Comparison of ENCODE assay signal across 8 mouse cellular contexts in genomic region chr10:52704101-52705051, GRCm38 (mm10). TPM values are rescaled to one million over a fixed set of nuclear protein-coding genes. Genes with fewer than 3 reads are reported as not detected.
DNase-seq lines count a peak whose midpoint lies in the region; ATAC-seq and TF ChIP-seq lines count a peak whose summit lies in the region.

No protein-coding gene starts in this region.

- H3K79me2 ChIP-seq in CH12.LX (replicated peaks; ENCODE audit: control insufficient read depth, extremely low read depth, insufficient read depth, poor library complexity, severe bottlenecking), result no peaks in the 10 kb centered on the region

- no peak for TF ChIP-seq EP300 in CH12.LX (IDR thresholded peaks at IDR 0.05; ENCODE audit: low read length)

- 0 out of 4 replicates have a peak, but pooled peaks cover 0 to 3% of the 10 kb centered on the region in 2 experiments for H3K4me1 ChIP-seq in CH12.LX (ENCODE audit: control insufficient read depth in 1 of 2, insufficient read depth in 2 of 2)
- peaks cover 15% of the 10 kb centered on the region for H3K4me1 ChIP-seq in embryonic facial prominence, embryonic 10.5 days
- H3K4me1 ChIP-seq in stomach, embryonic 16.5 days (ENCODE audit: control insufficient read depth, insufficient read depth, low read length), result peaks cover 4% of the 10 kb centered on the region; the same call in 1 of the 2 replicates

- H3K9me3 ChIP-seq in CH12.LX (replicated peaks; ENCODE audit: low read length), result no peaks in the 10 kb centered on the region
- H3K9me3 ChIP-seq in embryonic facial prominence, embryonic 10.5 days, result no peaks in the 10 kb centered on the region
- H3K9me3 ChIP-seq in stomach, embryonic 16.5 days (replicated peaks; ENCODE audit: control insufficient read depth, low read length), result no peaks in the 10 kb centered on the region

- TF ChIP-seq POLR2A in CH12.LX (IDR thresholded peaks at IDR 0.05; ENCODE audit: low read depth, low read length), result no peak

- H3K4me3 ChIP-seq in CH12.LX (replicated peaks in 1 of 3; ENCODE audit: low read depth in 2 of 3, low read length in 2 of 3, poor library complexity in 1 of 3), result no peak overlapping the region
- H3K4me3 ChIP-seq in embryonic facial prominence, embryonic 10.5 days, result peak overlapping the region; percentile 60
- H3K4me3 ChIP-seq in stomach, embryonic 16.5 days (replicated peaks; ENCODE audit: low read length), result peak overlapping the region; percentile 41

- no peak for TF ChIP-seq CTCF in CH12.LX (conservative IDR thresholded peaks at IDR 0.05 in 1 of 2, IDR thresholded peaks at IDR 0.05 in 1 of 2; ENCODE audit: low read depth in 2 of 2, low read length in 2 of 2)

- in situ Hi-C loops in CH12.LX (cut with MboI; ENCODE audit: low pct_ligation_motif_present, low pct_unique_long_range_greater_than_20kb, low sequenced_read_pairs), result no loop called here

- peak overlapping the region; percentile 56 for H3K4me2 ChIP-seq in CH12.LX (ENCODE audit: insufficient read depth, low read depth, poor library complexity, severe bottlenecking)
- H3K4me2 ChIP-seq in stomach, embryonic 16.5 days (ENCODE audit: low read depth, low read length), result peak overlapping the region; percentile 83

- DNase-seq in CH12.LX (ENCODE audit: extremely low read depth), result no peak
- peak; percentile 37 for DNase-seq in NIH3T3 (ENCODE audit: low read depth)
- peak; percentile 48 for DNase-seq in embryonic facial prominence, embryonic 10.5 days (ENCODE audit: low spot score)
- DNase-seq in heart, postnatal 10 days, result peak; percentile 2 to 15
- peak; percentile 56 for DNase-seq in layer of hippocampus, adult 9-11 months
- peak; percentile 82 for DNase-seq in mesoderm, embryonic 11.5 days (ENCODE audit: low read depth, low spot score)
- no peak for DNase-seq in thymus, postnatal 10 days (ENCODE audit: low spot score in 2 of 2)

- H3K36me3 ChIP-seq in CH12.LX (replicated peaks in 1 of 2; ENCODE audit: control insufficient read depth in 1 of 2, insufficient read depth in 1 of 2, low read length in 1 of 2), result no peaks in the 10 kb centered on the region
- no peaks in the 10 kb centered on the region for H3K36me3 ChIP-seq in embryonic facial prominence, embryonic 10.5 days (replicated peaks)
- H3K36me3 ChIP-seq in stomach, embryonic 16.5 days (ENCODE audit: control insufficient read depth, insufficient read depth, low read length), result no peaks in the 10 kb centered on the region

- intact Hi-C loops in heart, postnatal 10 days (cut with DNase I), result no loop called here

- dilution Hi-C loops in CH12.LX (cut with MboI; ENCODE audit: extremely low pct_ligation_motif_present, extremely low pct_unique_long_range_greater_than_20kb, low sequenced_read_pairs), result no loop called here

- peak; percentile 62 for ATAC-seq in stomach, embryonic 16.5 days (ENCODE audit: insufficient read depth, low FRiP score)

- no peak overlapping the region for H3K27ac ChIP-seq in CH12.LX (ENCODE audit: insufficient read depth, low read depth)
- peak overlapping the region; percentile 80 for H3K27ac ChIP-seq in embryonic facial prominence, embryonic 10.5 days (replicated peaks)
- no peak overlapping the region for H3K27ac ChIP-seq in stomach, embryonic 16.5 days (ENCODE audit: low read length)

- 4% methylated on average over 31 of the region's 31 CpGs for WGBS in embryonic facial prominence, embryonic 10.5 days
- WGBS in stomach, embryonic 16.5 days, result 2% methylated on average over 31 of the region's 31 CpGs

- H3K9ac ChIP-seq in CH12.LX (ENCODE audit: insufficient read depth, low read depth), result no peak overlapping the region
- peak overlapping the region; percentile 41 for H3K9ac ChIP-seq in stomach, embryonic 16.5 days (ENCODE audit: low read length)

- H3K27me3 ChIP-seq in CH12.LX (replicated peaks), result no peaks in the 10 kb centered on the region
- 0 out of 2 replicates have a peak, but pooled peaks cover 13% of the 10 kb centered on the region for H3K27me3 ChIP-seq in embryonic facial prominence, embryonic 10.5 days (replicated peaks; ENCODE audit: low read depth, poor library complexity, severe bottlenecking)
- H3K27me3 ChIP-seq in stomach, embryonic 16.5 days (ENCODE audit: control insufficient read depth, insufficient read depth, low read length), result no peaks in the 10 kb centered on the region

- TF ChIP-seq RAD21 in CH12.LX (IDR thresholded peaks at IDR 0.05; ENCODE audit: low read depth, low read length), result no peak

TF ChIP-seq in CH12.LX, 34 proteins besides CTCF, POLR2A, EP300 and RAD21:
- TF ChIP-seq HCFC1 (IDR thresholded peaks at IDR 0.05; ENCODE audit: low read depth, low read length), result no peak
- TF ChIP-seq ZC3H11A (IDR thresholded peaks at IDR 0.05; ENCODE audit: low read depth, low read length), result no peak
- no peak for TF ChIP-seq USF2 (conservative IDR thresholded peaks at IDR 0.05; ENCODE audit: low read depth, low read length)
- TF ChIP-seq ZNF384 (IDR thresholded peaks at IDR 0.05; ENCODE audit: low read depth, low read length), result no peak
- no peak for TF ChIP-seq CHD1 (IDR thresholded peaks at IDR 0.05; ENCODE audit: low read depth, low read length)
- no peak for TF ChIP-seq IRF4 (IDR thresholded peaks at IDR 0.05; ENCODE audit: low read depth, low read length)
- TF ChIP-seq SIN3A (IDR thresholded peaks at IDR 0.05; ENCODE audit: low read length), result no peak
- no peak for TF ChIP-seq KAT2A (IDR thresholded peaks at IDR 0.05; ENCODE audit: insufficient replicate concordance, low read length)

RNA-seq across cellular contexts. Expression of gene Slc35f1, which starts 14.0 kb away (rescaled TPM):
- not detected in 2 replicates for total RNA-seq in CH12.LX (2012; rRNA removed)
- 0.11 and 0.16 TPM in 2 replicates for total RNA-seq in CH12.LX (2014; rRNA removed)
- polyA plus RNA-seq in CH12.LX (2012; ENCODE audit: insufficient read length, low read depth), result 0.07 and 0.10 TPM in 2 replicates
- 3.6 and 4.9 TPM in 2 replicates for polyA plus RNA-seq in embryonic facial prominence, embryonic 10.5 days (2016; fragmentation: Nextera tagmentation; extraction: Ambion mirVana)
- total RNA-seq in heart, postnatal 10 days (2021), result 1 to 10 TPM; 1.4 to 2.0 TPM
- polyA plus RNA-seq in stomach, embryonic 16.5 days (2015; fragmentation: Nextera tagmentation; extraction: Ambion mirVana), result 2.3 and 2.6 TPM in 2 replicates

Comparison
In these comparisons a context has a peak if more than half of its experiments do, and no peak if none do; other contexts are left out.
1. DNase-seq: peak in NIH3T3 (single experiment), embryonic facial prominence, embryonic 10.5 days (single experiment), heart, postnatal 10 days (2 of 2), layer of hippocampus, adult 9-11 months (single experiment) and mesoderm, embryonic 11.5 days (single experiment); none in CH12.LX (single experiment) and thymus, postnatal 10 days (0 of 2).
2. H3K4me3 ChIP-seq: peak in embryonic facial prominence, embryonic 10.5 days (single experiment) and stomach, embryonic 16.5 days (single experiment); none in CH12.LX (0 of 3).